Mouse (Mus musculus) hindbrain, embryonic 15.5 days (tissue): ENCODE data around the gene Rtn4. TPM values are rescaled to one million over a fixed set of nuclear protein-coding genes. Genes with fewer than 3 reads are reported as not detected.

Experiments
- ATAC-seq: fragments of 200-750 bp; cut with Nextera tagmentation; 2 replicates; pipeline ENCODE4 v1.8.0; 2017; ENCODE audit warnings: low read depth, moderate number of reproducible peaks, moderate TSS enrichment; ENCODE audit not compliant: low FRiP score
- H3K27ac ChIP-seq: fragments of 300-500 bp; sonication (generic); replicated peaks from 2 replicates; pipeline ENCODE4 v1.5.1; 2015; ENCODE audit warnings: mild to moderate bottlenecking, inconsistent platforms
- H3K27me3 ChIP-seq: fragments of 300-500 bp; sonication (generic); 2 replicates; pipeline ENCODE4 v1.6.1; 2015; ENCODE audit warnings: control low read depth, inconsistent platforms
- H3K36me3 ChIP-seq: fragments of 300-500 bp; sonication (generic); 2 replicates; pipeline ENCODE4 v1.6.1; 2015; ENCODE audit warnings: control low read depth, inconsistent platforms
- H3K4me1 ChIP-seq: fragments of 300-500 bp; sonication (generic); replicated peaks from 2 replicates; pipeline ENCODE4 v1.6.1; 2015; ENCODE audit warnings: control low read depth, inconsistent platforms
- H3K4me2 ChIP-seq: fragments of 300-500 bp; sonication (generic); 2 replicates; pipeline ENCODE4 v1.6.1; 2015; ENCODE audit warnings: moderate library complexity, mild to moderate bottlenecking, inconsistent platforms
- H3K4me3 ChIP-seq: fragments of 300-500 bp; sonication (generic); 2 replicates; pipeline ENCODE4 v1.5.1; 2015; ENCODE audit warnings: mild to moderate bottlenecking, inconsistent platforms
- H3K9ac ChIP-seq: fragments of 300-500 bp; sonication (generic); 2 replicates; pipeline ENCODE4 v1.6.1; 2015; ENCODE audit warnings: inconsistent platforms
- H3K9me3 ChIP-seq: fragments of 300-500 bp; sonication (generic); 2 replicates; pipeline ENCODE4 v1.6.1; 2016; ENCODE audit warnings: control low read depth, inconsistent platforms
- WGBS: fragments of 180-500 bp; shearing (Covaris S2); methylation state at CpG from one replicate; pipeline ENCODE4 v1.1.7; 2015; 5-methylcytosine and 5-hydroxymethylcytosine counted together
- polyA plus RNA-seq: library from polyadenylated mRNA; unstranded; fragments of >200 nt; fragmentation: Nextera tagmentation; extraction: Ambion mirVana; gene quantifications from 2 replicates; pipeline ENCODE4 v1.2.1, GENCODE M21; 2015

The Rtn4 gene
- polyA plus RNA-seq, 1 experiment from 2014 or later: 136 TPM

GRCm38 (mm10) chr11:29715499-29715898 lies 22.8 kb downstream of the Rtn4 start:
- Histone ChIP-seq H3K4me1 (peaks cover 9% of the 10 kb centered on the region), H3K4me2 (no peak overlapping the region), H3K27me3 (no peaks in the 10 kb centered on the region), H3K36me3 (0 out of 2 replicates have a peak, but pooled peaks cover 9% of the 10 kb centered on the region), H3K4me3 (no peak overlapping the region), H3K27ac (no peak overlapping the region), H3K9me3 (no peaks in the 10 kb centered on the region), H3K9ac (no peak overlapping the region)
- 92% methylated on average over 3 of the region's 3 CpGs for WGBS
- no peak for ATAC-seq

DNA sequence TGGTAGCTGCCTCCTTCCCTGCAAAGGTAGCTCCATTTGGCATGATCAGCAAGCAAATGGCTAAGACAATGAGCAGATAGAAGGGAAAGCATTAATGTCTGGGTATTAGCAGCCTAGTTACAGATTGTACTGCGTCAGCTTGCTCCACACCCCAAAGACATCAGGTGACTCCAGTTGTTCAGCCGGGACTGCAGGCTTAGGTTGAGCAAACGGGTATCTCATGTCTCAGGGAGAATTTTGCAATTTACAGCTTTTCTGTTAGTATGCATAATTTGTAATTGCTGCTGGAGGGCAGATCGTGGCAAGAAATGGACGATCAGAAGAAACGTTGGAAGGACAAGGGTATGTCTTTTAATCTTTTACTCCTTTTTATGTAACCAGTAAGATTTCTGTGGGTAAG lies 25.8 kb downstream of the Rtn4 start:
- Histone ChIP-seq H3K4me1 (peaks cover 13% of the 10 kb centered on the region), H3K9ac (no peak overlapping the region), H3K27me3 (no peaks in the 10 kb centered on the region), H3K36me3 (no peaks in the 10 kb centered on the region), H3K27ac (no peak overlapping the region), H3K4me3 (no peak overlapping the region), H3K4me2 (no peak overlapping the region), H3K9me3 (no peaks in the 10 kb centered on the region)
- WGBS: 61% methylated on average over 6 of the region's 6 CpGs
- ATAC-seq: no peak

- H3K9me3 ChIP-seq: no peaks in the 10 kb centered on the region
- H3K4me3 ChIP-seq: no peak overlapping the region
- no peaks in the 10 kb centered on the region for H3K36me3 ChIP-seq
- no peak for ATAC-seq
- no peaks in the 10 kb centered on the region for H3K27me3 ChIP-seq
- no peak overlapping the region for H3K4me2 ChIP-seq
- H3K27ac ChIP-seq: no peak overlapping the region
- 79% methylated on average over 1 of the region's 1 CpGs for WGBS
- no peak overlapping the region for H3K9ac ChIP-seq
- peaks cover 13% of the 10 kb centered on the region for H3K4me1 ChIP-seq
Observed at GRCm38 (mm10) chr11:29719597-29719996, 26.9 kb downstream of the Rtn4 start.

GRCm38 (mm10) chr11:29724213-29724612 lies 31.5 kb downstream of the Rtn4 start:
- Histone ChIP-seq H3K4me3 (no peak overlapping the region), H3K9me3 (no peaks in the 10 kb centered on the region), H3K4me1 (0 out of 2 replicates have a peak, but pooled peaks cover 4% of the 10 kb centered on the region), H3K4me2 (no peak overlapping the region), H3K36me3 (no peaks in the 10 kb centered on the region), H3K27ac (no peak overlapping the region), H3K9ac (no peak overlapping the region), H3K27me3 (no peaks in the 10 kb centered on the region)
- WGBS: 94% methylated on average over 2 of the region's 2 CpGs
- no peak for ATAC-seq

- Histone ChIP-seq H3K9ac (no peak overlapping the region), H3K27ac (no peak overlapping the region), H3K4me1 (0 out of 2 replicates have a peak, but pooled peaks cover 4% of the 10 kb centered on the region), H3K4me3 (no peak overlapping the region), H3K4me2 (no peak overlapping the region), H3K9me3 (no peaks in the 10 kb centered on the region), H3K27me3 (no peaks in the 10 kb centered on the region), H3K36me3 (no peaks in the 10 kb centered on the region)
- no peak for ATAC-seq
Observed at GRCm38 (mm10) chr11:29725167-29725566, 32.4 kb downstream of the Rtn4 start.

GRCm38 (mm10) chr11:29725610-29726009 lies 32.9 kb downstream of the Rtn4 start:
- ATAC-seq: no peak
- H3K4me1 ChIP-seq: 0 out of 2 replicates have a peak, but pooled peaks cover 4% of the 10 kb centered on the region
- no peak overlapping the region for H3K27ac ChIP-seq
- H3K27me3 ChIP-seq: no peaks in the 10 kb centered on the region
- no peaks in the 10 kb centered on the region for H3K9me3 ChIP-seq
- H3K4me2 ChIP-seq: no peak overlapping the region
- H3K36me3 ChIP-seq: no peaks in the 10 kb centered on the region
- no peak overlapping the region for H3K4me3 ChIP-seq
- 69% methylated on average over 1 of the region's 1 CpGs for WGBS
- no peak overlapping the region for H3K9ac ChIP-seq

DNA sequence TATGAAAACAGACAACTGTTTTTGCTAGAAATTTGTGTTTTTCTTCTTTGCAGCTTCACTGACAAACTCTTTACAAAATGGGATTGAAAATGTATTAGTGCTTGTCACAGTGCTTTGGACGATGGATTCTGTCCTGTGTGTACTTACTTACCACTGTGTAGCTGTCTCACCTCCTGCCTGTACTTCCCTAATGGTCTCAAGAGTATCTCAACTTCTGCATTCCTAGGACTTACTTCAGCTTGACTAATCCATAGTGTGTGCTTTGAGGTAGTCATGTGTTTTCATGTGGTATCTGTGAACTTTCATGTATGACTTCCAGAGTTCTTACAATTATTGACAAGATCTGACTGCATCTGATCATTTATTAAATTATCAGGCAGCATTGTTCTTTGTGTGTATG lies 35.2 kb downstream of the Rtn4 start:
- Histone ChIP-seq H3K4me2 (no peak overlapping the region), H3K27me3 (no peaks in the 10 kb centered on the region), H3K27ac (no peak overlapping the region), H3K4me1 (no peaks in the 10 kb centered on the region), H3K9ac (no peak overlapping the region), H3K9me3 (no peaks in the 10 kb centered on the region), H3K36me3 (no peaks in the 10 kb centered on the region), H3K4me3 (no peak overlapping the region)
- WGBS: 88% methylated on average over 1 of the region's 1 CpGs
- no peak; the same call in 1 of the 2 replicates for ATAC-seq

DNA sequence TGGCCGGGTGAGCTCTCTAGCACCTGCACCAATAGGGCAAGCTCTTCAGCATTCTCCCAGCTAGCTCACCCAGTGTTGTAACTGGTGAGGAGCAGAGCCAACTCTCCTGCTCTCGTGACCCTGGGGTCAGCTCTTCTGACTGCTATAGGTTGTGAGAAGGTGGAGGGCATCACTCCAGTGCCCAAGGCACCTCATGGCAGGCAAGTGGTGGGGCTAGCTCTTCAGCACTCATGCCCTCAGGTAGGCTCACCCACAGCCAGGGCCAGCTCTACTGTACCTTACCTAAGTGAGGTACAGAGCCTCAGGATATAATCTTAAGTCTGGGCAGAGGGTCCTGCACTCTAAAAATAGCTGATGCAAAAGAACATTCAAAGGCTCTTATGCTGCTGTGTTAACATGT lies 47.0 kb downstream of the Rtn4 start:
- no peak overlapping the region for H3K9ac ChIP-seq
- H3K4me2 ChIP-seq: no peak overlapping the region
- no peaks in the 10 kb centered on the region for H3K9me3 ChIP-seq
- H3K36me3 ChIP-seq: peaks cover 37% of the 10 kb centered on the region
- H3K27ac ChIP-seq: no peak overlapping the region
- WGBS: 94% methylated on average over 2 of the region's 2 CpGs
- no peaks in the 10 kb centered on the region for H3K27me3 ChIP-seq
- H3K4me3 ChIP-seq: no peak overlapping the region
- no peaks in the 10 kb centered on the region for H3K4me1 ChIP-seq
- peak; percentile 64 for ATAC-seq

- WGBS: 81% methylated on average over 5 of the region's 5 CpGs
- Histone ChIP-seq H3K9me3 (no peaks in the 10 kb centered on the region), H3K36me3 (peaks cover 50% of the 10 kb centered on the region), H3K27me3 (no peaks in the 10 kb centered on the region), H3K9ac (no peak overlapping the region), H3K4me3 (no peak overlapping the region), H3K27ac (no peak overlapping the region), H3K4me2 (no peak overlapping the region), H3K4me1 (no peaks in the 10 kb centered on the region)
- peak; percentile 76 for ATAC-seq
Observed at GRCm38 (mm10) chr11:29744760-29745430, 52.1 kb downstream of the Rtn4 start.

DNA sequence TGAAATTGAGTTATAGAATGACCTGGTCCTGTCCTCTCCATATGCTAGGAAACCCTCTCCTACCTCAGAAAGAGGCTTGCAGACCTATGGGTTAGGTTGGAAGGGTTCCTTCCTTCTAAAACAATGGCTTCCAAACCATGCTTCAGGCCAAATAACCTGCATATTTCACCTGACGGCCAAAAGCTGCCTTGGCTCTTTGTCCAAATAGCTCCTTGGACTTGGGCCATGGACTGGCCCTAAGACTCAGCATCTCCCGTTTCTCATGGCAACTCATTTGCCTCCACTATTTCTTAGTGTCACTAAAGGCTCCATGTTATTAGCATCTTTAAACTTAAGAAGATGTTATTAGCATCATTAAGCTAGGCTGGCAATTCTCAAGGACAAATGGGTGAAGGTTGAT lies 52.8 kb downstream of the Rtn4 start:
- Histone ChIP-seq H3K4me2 (no peak overlapping the region), H3K9ac (no peak overlapping the region), H3K27me3 (no peaks in the 10 kb centered on the region), H3K4me1 (no peaks in the 10 kb centered on the region), H3K27ac (no peak overlapping the region), H3K36me3 (peaks cover 53% of the 10 kb centered on the region), H3K9me3 (no peaks in the 10 kb centered on the region), H3K4me3 (no peak overlapping the region)
- no peak for ATAC-seq
- WGBS: 62% methylated on average over 2 of the region's 2 CpGs

DNA sequence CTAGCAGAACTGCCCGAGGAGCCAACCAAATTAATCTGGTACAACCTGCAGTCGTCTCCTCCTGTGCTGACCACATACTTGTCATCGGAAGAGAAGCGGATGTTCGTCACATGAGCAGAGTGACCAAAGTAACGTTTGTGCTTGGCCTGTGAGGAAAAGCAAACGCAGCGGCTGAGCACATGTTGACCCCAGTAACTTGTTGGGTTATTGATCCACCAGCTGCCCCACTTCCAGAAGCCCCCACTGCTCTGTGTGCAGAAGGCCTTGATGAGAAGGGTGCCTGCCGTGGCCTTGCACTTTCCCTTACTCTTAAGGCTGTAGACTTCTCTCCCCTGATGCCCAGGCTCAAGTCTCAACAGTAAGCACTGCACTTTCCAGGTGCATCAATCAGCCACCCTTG lies 53.5 kb downstream of the Rtn4 start:
- Histone ChIP-seq H3K4me2 (no peak overlapping the region), H3K4me3 (no peak overlapping the region), H3K27ac (no peak overlapping the region), H3K9ac (no peak overlapping the region), H3K36me3 (peaks cover 54% of the 10 kb centered on the region), H3K27me3 (no peaks in the 10 kb centered on the region), H3K9me3 (no peaks in the 10 kb centered on the region), H3K4me1 (no peaks in the 10 kb centered on the region)
- ATAC-seq: no peak
- WGBS: 91% methylated on average over 9 of the region's 9 CpGs

GRCm38 (mm10) chr11:29747365-29747764 lies 54.6 kb downstream of the Rtn4 start:
- Histone ChIP-seq H3K9me3 (no peaks in the 10 kb centered on the region), H3K27ac (no peak overlapping the region), H3K36me3 (peaks cover 48% of the 10 kb centered on the region), H3K4me1 (no peaks in the 10 kb centered on the region), H3K9ac (no peak overlapping the region), H3K27me3 (no peaks in the 10 kb centered on the region), H3K4me2 (no peak overlapping the region), H3K4me3 (no peak overlapping the region)
- 95% methylated on average over 3 of the region's 3 CpGs for WGBS
- ATAC-seq: no peak

- Histone ChIP-seq H3K27me3 (no peaks in the 10 kb centered on the region), H3K36me3 (peaks cover 43% of the 10 kb centered on the region), H3K4me2 (no peak overlapping the region), H3K4me3 (no peak overlapping the region), H3K9ac (no peak overlapping the region), H3K27ac (no peak overlapping the region), H3K9me3 (no peaks in the 10 kb centered on the region), H3K4me1 (no peaks in the 10 kb centered on the region)
- WGBS: 74% methylated on average over 1 of the region's 1 CpGs
- ATAC-seq: no peak
Observed at GRCm38 (mm10) chr11:29747881-29748280, 55.1 kb downstream of the Rtn4 start.
